Mouse (Mus musculus) limb, embryonic 14.5 days (tissue): ENCODE data around the gene Ube2a. TPM values are rescaled to one million over a fixed set of nuclear protein-coding genes. Genes with fewer than 3 reads are reported as not detected.

ENCODE experiments used
- ATAC-seq: fragments of 200-750 bp; cut with Nextera tagmentation; 2 replicates; pipeline ENCODE4 v1.8.0; 2017; ENCODE audit warnings: low read depth, moderate number of reproducible peaks, moderate TSS enrichment; ENCODE audit not compliant: low FRiP score
- DNase-seq: peaks from one replicate; pipeline ENCODE4 v3.0.0-alpha.2; 2015; ENCODE audit warnings: low spot score
- H3K27ac ChIP-seq: fragments of 300-500 bp; sonication (generic); replicated peaks from 2 replicates; pipeline ENCODE4 v1.5.1; 2014; ENCODE audit warnings: low read depth, mild to moderate bottlenecking, low read length, moderate library complexity, mixed read lengths
- H3K27me3 ChIP-seq: fragments of 300-500 bp; sonication (generic); 2 replicates; pipeline ENCODE4 v1.6.1; 2014; ENCODE audit warnings: low read length, mixed read lengths; ENCODE audit not compliant: control insufficient read depth, insufficient read depth
- H3K36me3 ChIP-seq: fragments of 300-500 bp; sonication (generic); 2 replicates; pipeline ENCODE4 v1.6.1; 2014; ENCODE audit warnings: mild to moderate bottlenecking, low read length, moderate library complexity, mixed read lengths; ENCODE audit not compliant: control insufficient read depth, insufficient read depth
- H3K4me1 ChIP-seq: fragments of 300-500 bp; sonication (generic); 2 replicates; pipeline ENCODE4 v1.6.1; 2014; ENCODE audit warnings: antibody characterized with exemption, low read length, mixed read lengths; ENCODE audit not compliant: control insufficient read depth, insufficient read depth
- H3K4me2 ChIP-seq: fragments of 300-500 bp; sonication (generic); replicated peaks from 2 replicates; pipeline ENCODE4 v1.6.1; 2014; ENCODE audit warnings: low read depth, mild to moderate bottlenecking, low read length, moderate library complexity; ENCODE audit not compliant: severe bottlenecking
- H3K4me3 ChIP-seq: fragments of 300-500 bp; sonication (generic); replicated peaks from 2 replicates; pipeline ENCODE4 v1.5.1; 2014; ENCODE audit warnings: low read length
- H3K9ac ChIP-seq: fragments of 300-500 bp; sonication (generic); 2 replicates; pipeline ENCODE4 v1.6.1; 2014; ENCODE audit warnings: mild to moderate bottlenecking, low read depth, low read length, moderate library complexity; ENCODE audit not compliant: severe bottlenecking
- H3K9me3 ChIP-seq: fragments of 300-500 bp; sonication (generic); 2 replicates; pipeline ENCODE4 v1.6.1; 2016; ENCODE audit warnings: low read length; ENCODE audit not compliant: control insufficient read depth
- POLR2A ChIP-seq: fragments of 200-500 bp; IDR thresholded peaks from 2 replicates; pipeline ENCODE4 v1.8.0; 2012; ENCODE audit warnings: inconsistent platforms, mild to moderate bottlenecking, moderate library complexity, borderline replicate concordance; ENCODE audit not compliant: insufficient read depth, insufficient read length; ENCODE audit errors: extremely low read depth
- WGBS: fragments of 180-500 bp; shearing (Covaris S2); extraction: QIAGEN DNeasy Blood & Tissue Kit; methylation state at CpG from one replicate; pipeline ENCODE4 v1.1.7; 2014; 5-methylcytosine and 5-hydroxymethylcytosine counted together
- polyA plus RNA-seq, 2 experiments: library from polyadenylated mRNA; depleted of rRNA in 1 of 2; stranded (reverse) in 1 of 2; unstranded in 1 of 2; fragments of >200 nt; fragmentation: Nextera tagmentation in 1 of 2; extraction: Ambion mirVana in 1 of 2; gene quantifications; 2 replicates each; pipeline versions ENCODE4 v1.2.1 to v1.2.3; 2012 to 2014

Gene Ube2a
- 40.0 and 44.2 TPM in 2 replicates for polyA plus RNA-seq (2012; rRNA removed)
- polyA plus RNA-seq (2014; fragmentation: Nextera tagmentation; extraction: Ambion mirVana): 133 TPM in 2 replicates

GRCm38 (mm10) chrX:36873765-36874164, at the start of gene Ube2a, which contains the start of gene C330007P06Rik:
Gene Ube2a (plus strand): TSS chrX:36873900.
Gene C330007P06Rik (minus strand): TSS chrX:36874111.
- H3K4me1 ChIP-seq: peaks cover 3% of the 10 kb centered on the region; the same call in 1 of the 2 replicates
- ATAC-seq (peak; percentile 35), DNase-seq (peak; percentile 4)

GRCm38 (mm10) chrX:36823932-36824711, 49.6 kb upstream of the Ube2a start:
- H3K27ac ChIP-seq: no peak overlapping the region
- H3K4me3 ChIP-seq: no peak overlapping the region
- H3K27me3 ChIP-seq: no peaks in the 10 kb centered on the region
- H3K36me3 ChIP-seq: no peaks in the 10 kb centered on the region
- ATAC-seq (no peak), DNase-seq (no peak)
- H3K4me2 ChIP-seq: no peak overlapping the region
- WGBS: 72% methylated on average over 10 of the region's 10 CpGs
- H3K9ac ChIP-seq: no peak overlapping the region
- no peaks in the 10 kb centered on the region for H3K4me1 ChIP-seq
- no peaks in the 10 kb centered on the region for H3K9me3 ChIP-seq
- no peak for TF ChIP-seq POLR2A

More at GRCm38 (mm10) chrX:36873765-36874164, at the start of gene Ube2a, which contains the start of gene C330007P06Rik:
- H3K27me3 ChIP-seq: no peaks in the 10 kb centered on the region
- peak within 1 kb of the TSS; percentile 69 for H3K9ac ChIP-seq
- H3K4me2 ChIP-seq: peak within 1 kb of the TSS; percentile 47
- peak within 1 kb of the TSS; percentile 66 for H3K4me3 ChIP-seq
- no peaks in the 10 kb centered on the region for H3K36me3 ChIP-seq
- H3K9me3 ChIP-seq: no peaks in the 10 kb centered on the region
- TF ChIP-seq POLR2A: no peak
- peak within 1 kb of the TSS; percentile 79 for H3K27ac ChIP-seq
- 27% methylated on average over 8 of the region's 8 CpGs for WGBS

- WGBS: 56% methylated on average over 2 of the region's 2 CpGs
- no peak for ATAC-seq
- Histone ChIP-seq H3K4me2 (no peak overlapping the region), H3K27ac (no peak overlapping the region), H3K9me3 (no peaks in the 10 kb centered on the region), H3K27me3 (no peaks in the 10 kb centered on the region), H3K9ac (no peak overlapping the region), H3K36me3 (no peaks in the 10 kb centered on the region), H3K4me1 (no peaks in the 10 kb centered on the region), H3K4me3 (no peak overlapping the region)
- no peak for TF ChIP-seq POLR2A
- DNase-seq: no peak
Observed at GRCm38 (mm10) chrX:36825032-36825431, 48.7 kb upstream of the Ube2a start.

GRCm38 (mm10) chrX:36826873-36827272, 46.8 kb upstream of the Ube2a start:
- ATAC-seq: no peak
- WGBS: 88% methylated on average over 4 of the region's 5 CpGs

GRCm38 (mm10) chrX:36830271-36830670, 43.4 kb upstream of the Ube2a start:
- H3K4me1 ChIP-seq: no peaks in the 10 kb centered on the region
- no peaks in the 10 kb centered on the region for H3K36me3 ChIP-seq
- no peak overlapping the region for H3K9ac ChIP-seq
- peak; percentile 15 for DNase-seq
- WGBS: 34% methylated on average over 5 of the region's 5 CpGs
- H3K9me3 ChIP-seq: no peaks in the 10 kb centered on the region
- no peak for TF ChIP-seq POLR2A
- no peak for ATAC-seq
- H3K27ac ChIP-seq: no peak overlapping the region
- no peak overlapping the region for H3K4me3 ChIP-seq
- no peak overlapping the region for H3K4me2 ChIP-seq
- no peaks in the 10 kb centered on the region for H3K27me3 ChIP-seq

More at GRCm38 (mm10) chrX:36826873-36827272, 46.8 kb upstream of the Ube2a start:
- no peak overlapping the region for H3K4me3 ChIP-seq
- H3K4me1 ChIP-seq: no peaks in the 10 kb centered on the region
- H3K36me3 ChIP-seq: no peaks in the 10 kb centered on the region
- no peak for DNase-seq
- H3K4me2 ChIP-seq: no peak overlapping the region
- no peaks in the 10 kb centered on the region for H3K9me3 ChIP-seq
- no peak overlapping the region for H3K9ac ChIP-seq
- H3K27ac ChIP-seq: no peak overlapping the region
- no peak for TF ChIP-seq POLR2A
- no peaks in the 10 kb centered on the region for H3K27me3 ChIP-seq
